Mouse (Mus musculus) MEL (cell line): Measurements from ENCODE around the gene Rbm38. TPM values are rescaled to one million over a fixed set of nuclear protein-coding genes. Genes with fewer than 3 reads are reported as not detected.

Source experiments
- DNase-seq: peaks from one replicate; pipeline ENCODE4 v3.0.0; 2011; ENCODE audit warnings: low read depth, low spot score
- H3K27ac ChIP-seq: 2 replicates; pipeline ENCODE4 v1.5.1; 2012; ENCODE audit warnings: low read depth, mild to moderate bottlenecking, control low read depth, low read length, moderate library complexity; ENCODE audit not compliant: control insufficient read depth
- H3K27me3 ChIP-seq, 2 experiments: fragments of 150-350 bp in 1 of 2; sonication (generic) in 1 of 2; 2 replicates each; pipeline ENCODE4 v1.6.1; 2012; ENCODE audit warnings: low read length in 2 of 2, mild to moderate bottlenecking in 2 of 2, improper control_type of control experiment in 1 of 2, moderate library complexity in 1 of 2; ENCODE audit not compliant: insufficient read depth in 2 of 2, control insufficient read depth in 1 of 2
- H3K36me3 ChIP-seq, 2 experiments: 2 replicates each; pipeline ENCODE4 v1.6.1; 2012 to 2014; ENCODE audit warnings: low read length in 2 of 2, improper control_type of control experiment in 1 of 2, inconsistent platforms in 1 of 2, mild to moderate bottlenecking in 1 of 2; ENCODE audit not compliant: insufficient read depth in 2 of 2, control insufficient read depth in 1 of 2
- H3K4me1 ChIP-seq, 2 experiments: fragments of 150-350 bp in 1 of 2; sonication (generic) in 1 of 2; 2 replicates each; pipeline ENCODE4 v1.6.1; 2012; ENCODE audit warnings: low read length in 2 of 2, improper control_type of control experiment in 1 of 2, mild to moderate bottlenecking in 1 of 2; ENCODE audit not compliant: insufficient read depth in 2 of 2, control insufficient read depth in 1 of 2
- H3K4me3 ChIP-seq, 2 experiments: fragments of 150-350 bp in 1 of 2; sonication (generic) in 1 of 2; 2 replicates each; pipeline ENCODE4 v1.5.1; 2012; ENCODE audit warnings: low read depth in 2 of 2, low read length in 2 of 2, mild to moderate bottlenecking in 2 of 2, moderate library complexity in 2 of 2, control low read depth in 1 of 2, improper control_type of control experiment in 1 of 2; ENCODE audit not compliant: control insufficient read depth in 1 of 2, insufficient read depth in 1 of 2
- H3K79me2 ChIP-seq: 2 replicates; pipeline ENCODE4 v1.6.1; 2012; ENCODE audit warnings: mild to moderate bottlenecking, low read length, moderate library complexity; ENCODE audit not compliant: control insufficient read depth, poor library complexity, insufficient read depth
- H3K9ac ChIP-seq: 2 replicates; pipeline ENCODE4 v1.6.1; 2012; ENCODE audit warnings: low read depth, mild to moderate bottlenecking, control low read depth, low read length, moderate library complexity; ENCODE audit not compliant: control insufficient read depth, poor library complexity, severe bottlenecking
- H3K9me3 ChIP-seq: fragments of 150-350 bp; sonication (generic); replicated peaks from 2 replicates; pipeline ENCODE4 v1.6.1; 2012; ENCODE audit warnings: mild to moderate bottlenecking, low read length, improper control_type of control experiment, moderate library complexity; ENCODE audit not compliant: insufficient read depth
- CHD1 ChIP-seq: IDR thresholded peaks from 2 replicates; pipeline ENCODE4 v1.6.1; 2012; ENCODE audit warnings: low read depth, mild to moderate bottlenecking, inconsistent platforms, low read length, improper control_type of control experiment
- CTCF ChIP-seq, 3 experiments: IDR thresholded peaks in 2 of 3; conservative IDR thresholded peaks in 1 of 3; 2 replicates each; pipeline ENCODE4 v1.5.1; 2011 to 2012; ENCODE audit warnings: low read length in 3 of 3, low read depth in 2 of 3, mild to moderate bottlenecking in 2 of 3, improper control_type of control experiment in 1 of 3, inconsistent platforms in 1 of 3, mixed read lengths in 1 of 3, moderate library complexity in 1 of 3; ENCODE audit not compliant: control insufficient read depth in 1 of 3, insufficient read depth in 1 of 3, poor library complexity in 1 of 3, severe bottlenecking in 1 of 3
- EP300 ChIP-seq, 2 experiments: IDR thresholded peaks; 2 replicates each; pipeline ENCODE4 v1.6.1; 2011; ENCODE audit warnings: improper control_type of control experiment in 2 of 2, low read length in 2 of 2, low read depth in 1 of 2, mild to moderate bottlenecking in 1 of 2
- ETS1 ChIP-seq: IDR thresholded peaks from 2 replicates; pipeline ENCODE4 v1.6.1; 2012; ENCODE audit warnings: low read depth, mild to moderate bottlenecking, inconsistent platforms, low read length, improper control_type of control experiment, moderate library complexity
- GABPA ChIP-seq: IDR thresholded peaks from 2 replicates; pipeline ENCODE4 v1.6.1; 2012; ENCODE audit warnings: low read depth, mild to moderate bottlenecking, inconsistent platforms, low read length, improper control_type of control experiment, moderate library complexity
- GATA1 ChIP-seq: IDR thresholded peaks from 2 replicates; pipeline ENCODE4 v1.6.1; 2011; ENCODE audit warnings: low read depth, low read length, improper control_type of control experiment
- KAT2A ChIP-seq: conservative IDR thresholded peaks from 2 replicates; pipeline ENCODE4 v1.6.1; 2012; ENCODE audit warnings: low read depth, low read length, improper control_type of control experiment, inconsistent platforms
- MAZ ChIP-seq: IDR thresholded peaks from 2 replicates; pipeline ENCODE4 v1.6.1; 2012; ENCODE audit warnings: low read depth, mild to moderate bottlenecking, inconsistent platforms, low read length, improper control_type of control experiment
- MEF2A ChIP-seq: IDR thresholded peaks from 2 replicates; pipeline ENCODE4 v1.6.1; 2014; ENCODE audit warnings: low read depth, mild to moderate bottlenecking, inconsistent platforms, low read length, improper control_type of control experiment; ENCODE audit not compliant: poor library complexity, insufficient replicate concordance, severe bottlenecking; ENCODE audit errors: extremely low read depth
- NELFE ChIP-seq: IDR thresholded peaks from 2 replicates; pipeline ENCODE4 v1.6.1; 2011; ENCODE audit warnings: low read depth, low read length, improper control_type of control experiment
- NRF1 ChIP-seq: IDR thresholded peaks from 2 replicates; pipeline ENCODE4 v1.6.1; 2014; ENCODE audit warnings: low read depth, mild to moderate bottlenecking, inconsistent platforms, low read length, improper control_type of control experiment, moderate library complexity; ENCODE audit not compliant: poor library complexity, insufficient read depth, severe bottlenecking
- POLR2A ChIP-seq, 2 experiments: IDR thresholded peaks; 2 replicates each; pipeline ENCODE4 v1.6.1; 2011 to 2012; ENCODE audit warnings: low read length in 2 of 2, mild to moderate bottlenecking in 2 of 2, control low read depth in 1 of 2, improper control_type of control experiment in 1 of 2, low read depth in 1 of 2, moderate library complexity in 1 of 2; ENCODE audit not compliant: control insufficient read depth in 1 of 2, insufficient read depth in 1 of 2, poor library complexity in 1 of 2
- POLR2AphosphoS2 ChIP-seq: IDR thresholded peaks from 2 replicates; pipeline ENCODE4 v1.6.1; 2011; ENCODE audit warnings: low read length, improper control_type of control experiment
- POLR2AphosphoS5 ChIP-seq: IDR thresholded peaks from 2 replicates; pipeline ENCODE4 v1.6.1; 2012; ENCODE audit warnings: low read depth, borderline replicate concordance, mild to moderate bottlenecking, inconsistent platforms, low read length, moderate library complexity, mixed read lengths
- RAD21 ChIP-seq: IDR thresholded peaks from 2 replicates; pipeline ENCODE4 v1.6.1; 2011; ENCODE audit warnings: mild to moderate bottlenecking, low read depth, low read length, improper control_type of control experiment
- RCOR1 ChIP-seq: IDR thresholded peaks from 2 replicates; pipeline ENCODE4 v1.6.1; 2012; ENCODE audit warnings: low read depth, mild to moderate bottlenecking, inconsistent platforms, low read length, improper control_type of control experiment
- SIN3A ChIP-seq: IDR thresholded peaks from 2 replicates; pipeline ENCODE4 v1.6.1; 2012; ENCODE audit warnings: low read length, improper control_type of control experiment, inconsistent platforms
- SMC3 ChIP-seq: IDR thresholded peaks from 2 replicates; pipeline ENCODE4 v1.6.1; 2011; ENCODE audit warnings: low read depth, low read length, improper control_type of control experiment
- TAL1 ChIP-seq: IDR thresholded peaks from 2 replicates; pipeline ENCODE4 v1.6.1; 2012; ENCODE audit warnings: mild to moderate bottlenecking, inconsistent platforms, low read length, moderate library complexity, mixed read lengths
- UBTF ChIP-seq: IDR thresholded peaks from 2 replicates; pipeline ENCODE4 v1.6.1; 2012; ENCODE audit warnings: low read depth, mild to moderate bottlenecking, inconsistent platforms, low read length, improper control_type of control experiment, moderate library complexity, borderline replicate concordance; ENCODE audit not compliant: insufficient read depth
- USF1 ChIP-seq: IDR thresholded peaks from 2 replicates; pipeline ENCODE4 v1.6.1; 2014; ENCODE audit warnings: low read depth, mild to moderate bottlenecking, inconsistent platforms, low read length, improper control_type of control experiment, moderate library complexity
- USF2 ChIP-seq, 2 experiments: IDR thresholded peaks; 2 replicates each; pipeline ENCODE4 v1.6.1; 2011 to 2012; ENCODE audit warnings: improper control_type of control experiment in 2 of 2, low read length in 2 of 2, borderline replicate concordance in 1 of 2, inconsistent platforms in 1 of 2, low read depth in 1 of 2, mild to moderate bottlenecking in 1 of 2; ENCODE audit not compliant: insufficient read depth in 1 of 2
- ZC3H11A ChIP-seq: IDR thresholded peaks from 2 replicates; pipeline ENCODE4 v1.6.1; 2012; ENCODE audit warnings: low read depth, mild to moderate bottlenecking, inconsistent platforms, low read length, improper control_type of control experiment
- ZKSCAN1 ChIP-seq: IDR thresholded peaks from 2 replicates; pipeline ENCODE4 v1.6.1; 2012; ENCODE audit warnings: low read depth, mild to moderate bottlenecking, inconsistent platforms, low read length, improper control_type of control experiment, moderate library complexity
- ZMIZ1 ChIP-seq: IDR thresholded peaks from 2 replicates; pipeline ENCODE4 v1.6.1; 2012; ENCODE audit warnings: low read depth, mild to moderate bottlenecking, inconsistent platforms, low read length, improper control_type of control experiment, moderate library complexity
- ZNF384 ChIP-seq: IDR thresholded peaks from 2 replicates; pipeline ENCODE4 v1.6.1; 2012; ENCODE audit warnings: low read depth, mild to moderate bottlenecking, inconsistent platforms, low read length, improper control_type of control experiment
- polyA plus RNA-seq, 2 experiments: library from polyadenylated mRNA; stranded (reverse) in 1 of 2; unstranded in 1 of 2; fragments of >175 nt in 1 of 2; fragments of >200 nt in 1 of 2; gene quantifications; 2 replicates each; pipeline versions ENCODE4 v1.2.1 to v1.2.4; 2012; ENCODE audit warnings: low replicate concordance in 2 of 2, low read depth in 1 of 2; ENCODE audit not compliant: insufficient read length in 2 of 2, insufficient read depth in 1 of 2, missing spikeins in 1 of 2
- total RNA-seq: library from RNA; depleted of rRNA; stranded (reverse); fragments of 300-350 nt; gene quantifications from 2 replicates; pipeline ENCODE4 v1.2.3, GENCODE M21; 2012

Rbm38 gene
- total and polyA plus RNA-seq, 3 experiments = 39.0 to 207 TPM; not detected in 1

DNA sequence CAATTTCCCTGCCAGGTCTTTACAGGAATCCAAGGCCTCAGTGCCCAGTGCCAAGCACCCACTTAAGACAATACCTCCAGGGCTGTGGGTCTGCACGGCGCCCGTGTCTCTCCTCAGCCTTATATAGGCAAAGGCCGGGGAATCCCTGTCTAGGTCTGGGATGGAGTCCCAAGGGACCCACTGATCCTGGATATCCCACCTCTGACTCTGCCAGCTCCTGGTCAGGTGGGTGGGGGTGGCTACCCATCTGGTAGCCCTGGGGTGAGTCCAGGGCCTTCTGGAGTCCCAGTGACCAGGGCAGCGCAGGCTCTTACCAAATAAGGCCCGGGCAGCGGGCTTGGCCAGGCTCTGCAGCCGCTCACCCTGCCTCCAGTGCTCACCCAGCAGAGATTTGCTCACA lies 32.6 kb downstream of the Rbm38 start:
- Histone ChIP-seq H3K79me2 (no peaks in the 10 kb centered on the region), H3K4me1 (peaks cover 2 to 19% of the 10 kb centered on the region in 2 experiments; a peak in 1 of 4 replicates), H3K27me3 (no peaks in the 10 kb centered on the region), H3K9me3 (no peaks in the 10 kb centered on the region), H3K9ac (no peak overlapping the region), H3K36me3 (no peaks in the 10 kb centered on the region), H3K27ac (no peak overlapping the region), H3K4me3 (no peak overlapping the region)
- DNase-seq = no peak
- TF ChIP-seq ZMIZ1 (no peak), USF1 (no peak), CHD1 (no peak), SIN3A (no peak), SMC3 (no peak), EP300 (IDR thresholded peaks at IDR 0.05; ENCODE audit: low read depth in 1 of 2, low read length in 2 of 2) (no peak), USF2 (IDR thresholded peaks at IDR 0.05; ENCODE audit: borderline replicate concordance in 1 of 2, insufficient read depth in 1 of 2, low read depth in 1 of 2, low read length in 2 of 2) (no peak), RCOR1 (no peak), POLR2AphosphoS2 (no peak), GATA1 (no peak), POLR2A (IDR thresholded peaks at IDR 0.05; ENCODE audit: control insufficient read depth in 1 of 2, insufficient read depth in 1 of 2, low read depth in 1 of 2, low read length in 2 of 2, poor library complexity in 1 of 2) (no peak), NELFE (no peak), UBTF (no peak), ZKSCAN1 (no peak), TAL1 (no peak), MAZ (no peak), ETS1 (no peak), POLR2AphosphoS5 (no peak), ZNF384 (no peak), RAD21 (no peak)

DNA sequence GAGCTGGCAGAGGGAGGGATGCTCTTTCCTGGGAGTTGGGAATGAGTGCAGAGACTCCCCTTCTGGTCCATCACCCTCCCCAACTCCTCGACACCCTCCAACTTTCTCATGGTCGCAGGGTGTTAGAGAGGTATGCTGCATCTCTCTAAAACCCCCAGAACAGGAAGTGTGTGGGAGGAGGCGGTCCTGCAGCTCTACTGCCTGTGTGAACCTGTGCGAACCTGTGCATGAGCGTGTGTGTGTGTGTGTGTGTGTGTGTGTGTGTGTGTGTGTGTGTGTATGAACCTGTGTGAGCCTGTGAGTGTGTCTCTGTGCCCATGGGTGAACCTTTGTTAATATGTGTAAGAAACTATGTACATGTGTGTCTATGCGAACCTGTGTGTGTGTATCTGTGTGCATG lies 33.5 kb downstream of the Rbm38 start:
- H3K4me1 ChIP-seq = peaks cover 2 to 19% of the 10 kb centered on the region in 2 experiments; a peak in 1 of 4 replicates
- H3K9me3 ChIP-seq = no peaks in the 10 kb centered on the region
- no peaks in the 10 kb centered on the region for H3K27me3 ChIP-seq
- no peak overlapping the region for H3K4me3 ChIP-seq
- no peak for TF ChIP-seq GABPA
- no peak for TF ChIP-seq MEF2A
- TF ChIP-seq CTCF (IDR thresholded peaks at IDR 0.05 in 2 of 3, conservative IDR thresholded peaks at IDR 0.05 in 1 of 3; ENCODE audit: control insufficient read depth in 1 of 3, insufficient read depth in 1 of 3, low read depth in 2 of 3, low read length in 3 of 3, poor library complexity in 1 of 3, severe bottlenecking in 1 of 3) = no peak
- no peak for TF ChIP-seq NRF1
- TF ChIP-seq ZC3H11A = no peak
- no peak for TF ChIP-seq KAT2A
- no peak for TF ChIP-seq SMC3
- no peak for DNase-seq
- H3K79me2 ChIP-seq = no peaks in the 10 kb centered on the region
- no peaks in the 10 kb centered on the region for H3K36me3 ChIP-seq
- H3K9ac ChIP-seq = no peak overlapping the region
- H3K27ac ChIP-seq = no peak overlapping the region
